Mouse (Mus musculus) colon, adult 2 months (tissue): ENCODE data around the gene Rbm26. TPM values are rescaled to one million over a fixed set of nuclear protein-coding genes. Genes with fewer than 3 reads are reported as not detected.

Experiments used
- polyA plus RNA-seq: library from polyadenylated mRNA; depleted of rRNA; stranded (reverse); fragments of >200 nt; gene quantifications from 2 replicates; pipeline ENCODE4 v1.2.3, GENCODE M21; 2012; rRNA removed

Gene Rbm26
- 6.4 and 7.8 TPM in 2 replicates for polyA plus RNA-seq

GRCm38 (mm10) chr14:105177238-105177693 lies at the start of gene Rbm26:
TSS of gene Rbm26 (minus strand) at chr14:105177327.

Other genes starting within 250 kb of the Rbm26 start
- gene Ndfip2, start 81.2 kb upstream of the Rbm26 start, polyA plus RNA-seq = 134 and 149 TPM in 2 replicates